Mouse (Mus musculus) forebrain, embryonic 16.5 days (tissue): ENCODE measurements at regions not wholly inside any gene's neighbourhood (a gene's known extent, or its start where the extent isn't known, plus 50 kb on each side); places are given as distances from the start of the nearest gene placed in this dataset.

ENCODE experiments used
- ATAC-seq: fragments of 200-750 bp; cut with Nextera tagmentation; 2 replicates; pipeline ENCODE4 v1.8.0; 2017; ENCODE audit warnings: mild to moderate bottlenecking, moderate library complexity
- H3K27ac ChIP-seq: fragments of 300-500 bp; sonication (generic); 2 replicates; pipeline ENCODE4 v1.5.1; 2014; ENCODE audit warnings: low read length, control low read depth
- H3K27me3 ChIP-seq: fragments of 300-500 bp; sonication (generic); replicated peaks from 2 replicates; pipeline ENCODE4 v1.6.1; 2014; ENCODE audit warnings: low read length; ENCODE audit not compliant: control insufficient read depth, insufficient read depth
- H3K36me3 ChIP-seq: fragments of 300-500 bp; sonication (generic); 2 replicates; pipeline ENCODE4 v1.6.1; 2014; ENCODE audit not compliant: control insufficient read depth, insufficient read depth
- H3K4me1 ChIP-seq: fragments of 300-500 bp; sonication (generic); replicated peaks from 2 replicates; pipeline ENCODE4 v1.6.1; 2014; ENCODE audit warnings: low read length; ENCODE audit not compliant: control insufficient read depth, insufficient read depth
- H3K4me2 ChIP-seq: fragments of 300-500 bp; sonication (generic); 2 replicates; pipeline ENCODE4 v1.6.1; 2014; ENCODE audit warnings: mild to moderate bottlenecking, low read length, control low read depth
- H3K4me3 ChIP-seq: fragments of 300-500 bp; sonication (generic); replicated peaks from 2 replicates; pipeline ENCODE4 v1.5.1; 2014; ENCODE audit warnings: mild to moderate bottlenecking, low read length, control low read depth
- H3K9ac ChIP-seq: fragments of 300-500 bp; sonication (generic); replicated peaks from 2 replicates; pipeline ENCODE4 v1.6.1; 2014; ENCODE audit warnings: low read depth, low read length, control low read depth
- H3K9me3 ChIP-seq: fragments of 300-500 bp; sonication (generic); 2 replicates; pipeline ENCODE4 v1.6.1; 2016; ENCODE audit warnings: low read length; ENCODE audit not compliant: control insufficient read depth

- no peak for ATAC-seq
- no peak overlapping the region for H3K4me3 ChIP-seq
- no peak overlapping the region for H3K4me2 ChIP-seq
- no peaks in the 10 kb centered on the region for H3K4me1 ChIP-seq
- no peaks in the 10 kb centered on the region for H3K36me3 ChIP-seq
- no peaks in the 10 kb centered on the region for H3K27me3 ChIP-seq
- no peak overlapping the region for H3K27ac ChIP-seq
- no peak overlapping the region for H3K9ac ChIP-seq
- H3K9me3 ChIP-seq, result no peaks in the 10 kb centered on the region
Measured at GRCm38 (mm10) chr2:123558123-123558650, 531.6 kb upstream of the Sema6d start.
